Mouse (Mus musculus) ES-E14 (cell line): ENCODE measurements at regions not wholly inside any gene's neighbourhood (a gene's known extent, or its start where the extent isn't known, plus 50 kb on each side); places are given as distances from the start of the nearest gene placed in this dataset.

Experiments used
- DNase-seq: peaks from one replicate; pipeline ENCODE4 v3.0.0-alpha.2; 2013; ENCODE audit warnings: low read depth, low spot score
- H3K27ac ChIP-seq: 2 replicates; pipeline ENCODE4 v1.5.1; 2012; ENCODE audit warnings: low read depth, mild to moderate bottlenecking, low read length, moderate library complexity, mixed read lengths; ENCODE audit not compliant: poor library complexity, insufficient read depth, severe bottlenecking
- H3K36me3 ChIP-seq: 2 replicates; pipeline ENCODE4 v1.6.1; 2012; ENCODE audit warnings: mild to moderate bottlenecking, low read length, moderate library complexity, mixed read lengths; ENCODE audit not compliant: control insufficient read depth, poor library complexity, insufficient read depth, severe bottlenecking
- H3K4me1 ChIP-seq, 2 experiments: fragments of 150-350 bp in 1 of 2; sonication (generic) in 1 of 2; 2 replicates each; pipeline ENCODE4 v1.6.1; 2012; ENCODE audit warnings: low read length in 2 of 2, mild to moderate bottlenecking in 1 of 2, mixed read lengths in 1 of 2; ENCODE audit not compliant: control insufficient read depth in 2 of 2, insufficient read depth in 2 of 2, poor library complexity in 1 of 2
- H3K4me3 ChIP-seq, 2 experiments: fragments of 150-350 bp in 1 of 2; sonication (generic) in 1 of 2; 2 replicates each; pipeline ENCODE4 v1.5.1; 2012; ENCODE audit warnings: low read length in 2 of 2, low read depth in 1 of 2, mild to moderate bottlenecking in 1 of 2, mixed read lengths in 1 of 2; ENCODE audit not compliant: insufficient read depth in 1 of 2, poor library complexity in 1 of 2, severe bottlenecking in 1 of 2
- H3K9ac ChIP-seq: 2 replicates; pipeline ENCODE4 v1.6.1; 2012; ENCODE audit warnings: low read depth, mild to moderate bottlenecking, low read length, mixed read lengths; ENCODE audit not compliant: poor library complexity, insufficient read depth, severe bottlenecking
- H3K9me3 ChIP-seq: fragments of 150-350 bp; sonication (generic); 2 replicates; pipeline ENCODE4 v1.6.1; 2012; ENCODE audit warnings: low read depth, mild to moderate bottlenecking, low read length; ENCODE audit not compliant: control insufficient read depth, insufficient read depth
- CHD2 ChIP-seq: IDR thresholded peaks from 2 replicates; pipeline ENCODE4 v1.6.1; 2014; ENCODE audit warnings: mild to moderate bottlenecking, low read depth, low read length, inconsistent platforms
- HCFC1 ChIP-seq: IDR thresholded peaks from 2 replicates; pipeline ENCODE4 v1.6.1; 2012; ENCODE audit warnings: low read length, inconsistent platforms, borderline replicate concordance; ENCODE audit not compliant: insufficient read depth
- MAFK ChIP-seq: IDR thresholded peaks from 2 replicates; pipeline ENCODE4 v1.6.1; 2014; ENCODE audit warnings: mild to moderate bottlenecking, low read depth, low read length, inconsistent platforms; ENCODE audit not compliant: insufficient read depth
- ZC3H11A ChIP-seq: IDR thresholded peaks from 2 replicates; pipeline ENCODE4 v1.6.1; 2012; ENCODE audit warnings: low read depth, mild to moderate bottlenecking, inconsistent platforms, low read length, borderline replicate concordance
- ZNF384 ChIP-seq: IDR thresholded peaks from 2 replicates; pipeline ENCODE4 v1.6.1; 2012; ENCODE audit warnings: low read depth, low read length, inconsistent platforms
- in situ Hi-C, 2 experiments: fragments of 600-800 bp; cut with MboI; formaldehyde crosslinking; loops; one replicate each; pipeline ENCODE4 v1.15.1; 2025; ENCODE audit warnings: low sequenced_read_pairs in 2 of 2, inconsistent platforms in 1 of 2; ENCODE audit not compliant: unreplicated experiment in 2 of 2

- H3K9ac ChIP-seq, result no peak overlapping the region
- no peaks in the 10 kb centered on the region for H3K36me3 ChIP-seq
- in situ Hi-C loops, result no loop called here
- no peaks in the 10 kb centered on the region for H3K4me1 ChIP-seq
- no peaks in the 10 kb centered on the region for H3K9me3 ChIP-seq
- no peak for TF ChIP-seq CHD2
- TF ChIP-seq HCFC1, result no peak
- TF ChIP-seq ZC3H11A, result no peak
- TF ChIP-seq ZNF384, result no peak
- TF ChIP-seq MAFK, result no peak
- DNase-seq, result no peak
- H3K4me3 ChIP-seq, result no peak overlapping the region
- H3K27ac ChIP-seq, result no peak overlapping the region
These were observed 102.5 kb upstream of the Mindy3 start for GRCm38 (mm10) chr2:12521744-12522143.

DNA sequence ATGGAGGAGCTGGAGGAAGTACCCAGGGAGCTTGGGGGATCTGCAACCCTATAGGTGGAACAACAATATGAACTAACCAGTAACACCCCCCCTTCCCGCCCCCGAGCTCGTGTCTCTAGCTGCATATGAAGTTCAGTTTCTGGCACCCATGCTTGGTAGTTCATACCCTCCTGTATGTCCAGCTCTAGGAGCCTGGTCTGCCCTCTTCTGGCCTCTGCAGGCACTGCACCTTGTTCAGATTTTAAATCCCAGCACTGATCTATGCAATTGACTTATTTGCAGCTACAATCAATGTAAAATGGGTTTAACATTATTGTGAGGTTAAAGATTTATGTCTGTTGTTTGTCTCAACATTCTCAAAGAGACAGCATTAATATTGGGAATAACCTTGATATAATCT lies 73.1 kb upstream of the Mindy3 start:
- in situ Hi-C loops, result no loop called here
- Histone ChIP-seq H3K27ac (no peak overlapping the region), H3K4me3 (no peak overlapping the region), H3K36me3 (no peaks in the 10 kb centered on the region), H3K4me1 (no peaks in the 10 kb centered on the region), H3K9me3 (no peaks in the 10 kb centered on the region; the same call in 1 of the 2 replicates), H3K9ac (no peak overlapping the region)
- 0 out of 2 replicates have a peak, but pooled peaks have one; percentile 18 for TF ChIP-seq ZC3H11A
- no peak for TF ChIP-seq HCFC1
- TF ChIP-seq MAFK, result no peak
- peak; percentile 42 for DNase-seq

DNA sequence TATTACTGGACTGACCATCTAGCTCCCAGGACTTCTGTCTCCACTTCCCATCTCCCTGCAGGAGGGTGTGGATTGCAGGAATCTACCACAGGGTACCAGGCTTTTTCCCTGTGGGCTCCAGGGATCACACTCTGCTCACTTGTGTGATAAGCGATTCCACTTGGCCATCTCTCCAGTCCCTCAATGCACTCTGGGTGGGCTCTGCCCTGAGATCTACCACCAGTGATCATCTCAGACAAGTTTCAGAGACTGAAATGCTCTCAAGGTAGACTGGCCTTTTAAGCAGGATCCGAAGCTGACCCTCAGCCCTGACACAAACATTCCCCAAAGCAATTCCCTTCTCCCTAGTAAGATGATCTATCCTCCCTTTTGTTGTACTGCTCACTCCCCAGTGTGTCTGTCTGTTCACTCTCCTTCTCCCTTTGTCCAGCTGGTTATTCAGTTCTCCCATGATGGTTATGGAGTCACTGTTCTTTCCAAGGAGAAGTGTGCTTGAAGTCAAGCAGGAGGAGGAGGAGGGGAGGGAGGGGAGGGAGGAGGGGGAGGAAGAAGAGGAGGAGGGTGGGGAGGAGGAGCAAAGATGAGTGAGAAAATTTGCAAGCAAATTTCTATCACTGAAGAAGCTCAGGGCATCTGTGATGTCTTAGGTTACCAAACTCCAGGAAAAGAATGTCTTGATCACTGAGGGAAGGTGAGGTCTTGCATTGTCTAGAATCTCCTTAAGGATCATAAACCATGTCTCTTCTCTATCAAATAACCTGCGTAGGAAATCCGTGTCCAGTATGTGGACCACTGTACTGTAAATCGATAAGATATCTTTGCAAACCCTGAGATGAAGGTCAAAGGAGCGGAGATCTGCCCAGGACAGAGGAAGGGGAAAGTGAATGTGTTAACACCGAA lies 50.4 kb upstream of the Mindy3 start:
- H3K4me1 ChIP-seq, result no peaks in the 10 kb centered on the region
- TF ChIP-seq MAFK, result no peak
- no peak for TF ChIP-seq ZC3H11A
- in situ Hi-C loops, result no loop called here
- H3K4me3 ChIP-seq, result no peak overlapping the region
- H3K9ac ChIP-seq, result no peak overlapping the region
- H3K36me3 ChIP-seq, result no peaks in the 10 kb centered on the region
- no peaks in the 10 kb centered on the region for H3K9me3 ChIP-seq
- DNase-seq, result no peak
- H3K27ac ChIP-seq, result no peak overlapping the region
